Mouse (Mus musculus) frontal cortex, postnatal 10 days (tissue): Measurements from ENCODE around the gene Ghrl.
A peak's percentile ranks its signal among the peaks of the same experiment; 100 is the strongest.
"Not testable (repeated sequence)": the region's sequence is repeated elsewhere in the genome, so short reads cannot be mapped to it uniquely, and the experiment has no call there.

Experiments used
- DNase-seq, 2 experiments: peaks; one replicate each; pipeline ENCODE4 v3.0.0; 2022; ENCODE audit warnings: low spot score in 2 of 2, mixed read lengths in 1 of 2

The Ghrl gene

GRCm38 (mm10) chr6:113719878-113720277, at the start of gene Ghrl:
Gene Ghrl (minus strand): TSS chr6:113719880.
- DNase-seq, result no peak

- DNase-seq, result no peak
Observed at GRCm38 (mm10) chr6:113768804-113769203, 49.1 kb upstream of the Ghrl start.

- peak in 1 of 2 experiments; percentile 45 for DNase-seq
Observed at GRCm38 (mm10) chr6:113761644-113762043, 42.0 kb upstream of the Ghrl start.

GRCm38 (mm10) chr6:113749119-113749685, 29.5 kb upstream of the Ghrl start:
- no peak for DNase-seq

GRCm38 (mm10) chr6:113748351-113748750, 28.7 kb upstream of the Ghrl start:
- no peak for DNase-seq

GRCm38 (mm10) chr6:113747284-113747683, 27.6 kb upstream of the Ghrl start:
- DNase-seq, result no peak

- no peak for DNase-seq
Observed at GRCm38 (mm10) chr6:113745117-113745516, 25.4 kb upstream of the Ghrl start.

GRCm38 (mm10) chr6:113743111-113743510, 23.4 kb upstream of the Ghrl start:
- no peak for DNase-seq

- no peak for DNase-seq
Observed at GRCm38 (mm10) chr6:113742321-113742720, 22.6 kb upstream of the Ghrl start.

GRCm38 (mm10) chr6:113741425-113741824, 21.7 kb upstream of the Ghrl start:
- DNase-seq, result no peak

- peak; percentile 84 to 86 for DNase-seq
Observed at GRCm38 (mm10) chr6:113740236-113741217, 20.8 kb upstream of the Ghrl start, which contains the start of gene Sec13. Gene Sec13 (minus strand): TSS chr6:113740743.

- no peak for DNase-seq
Observed at GRCm38 (mm10) chr6:113737318-113738046, 17.8 kb upstream of the Ghrl start.

GRCm38 (mm10) chr6:113731296-113731695, 11.6 kb upstream of the Ghrl start:
- no peak for DNase-seq

GRCm38 (mm10) chr6:113728181-113728580, 8.5 kb upstream of the Ghrl start:
- no peak for DNase-seq

GRCm38 (mm10) chr6:113721061-113721460, 1.4 kb upstream of the Ghrl start:
- DNase-seq, result no peak

GRCm38 (mm10) chr6:113717541-113717940, 2.1 kb downstream of the Ghrl start:
- DNase-seq, result no peak

- DNase-seq, result no peak
Observed at GRCm38 (mm10) chr6:113714797-113715196, 4.9 kb downstream of the Ghrl start.

GRCm38 (mm10) chr6:113714276-113714675, 5.4 kb downstream of the Ghrl start:
- DNase-seq, result no peak

- not testable (repeated sequence) for DNase-seq
Observed at GRCm38 (mm10) chr6:113713389-113713788, 6.3 kb downstream of the Ghrl start.

GRCm38 (mm10) chr6:113712718-113713117, 7.0 kb downstream of the Ghrl start:
- DNase-seq, result no peak

- peak in 1 of 2 experiments; percentile 40 for DNase-seq
Observed at GRCm38 (mm10) chr6:113697222-113698205, 22.2 kb downstream of the Ghrl start.
